Mouse (Mus musculus) bone marrow, adult 2 months (tissue): ENCODE data around the gene Fau.

Experiments
- CTCF ChIP-seq: fragments of 200-500 bp; IDR thresholded peaks from 2 replicates; pipeline ENCODE4 v1.5.1; 2011; ENCODE audit warnings: low read length, control low read depth; ENCODE audit not compliant: control insufficient read depth, insufficient read depth
- POLR2A ChIP-seq: fragments of 200-500 bp; IDR thresholded peaks from 2 replicates; pipeline ENCODE4 v1.6.1; 2011; ENCODE audit warnings: low read depth, mild to moderate bottlenecking, control low read depth, low read length, borderline replicate concordance; ENCODE audit not compliant: control insufficient read depth

GRCm38 (mm10) chr19:6037695-6038094 is 19.9 kb upstream of the Fau start:
- TF ChIP-seq CTCF (no peak), POLR2A (no peak)
